ENCODE assay signal across 16 mouse cellular contexts in genomic region chr1:134177976-134178375, GRCm38 (mm10).
DNase-seq lines count a peak whose midpoint lies in the region.
"Had no signal": no experiment of that assay in that cellular context is flagged by ENCODE, and none has a peak within 500 bp of the region (broad histone marks: within the 10 kb centered on the region; RNA-seq: fewer than 3 reads in every experiment).

No protein-coding gene starts in this region.

- DNase-seq in ES-CJ7 (ENCODE audit: low read depth, low spot score) (peak; percentile 39), R1 (ENCODE audit: low read depth, low spot score) (peak; percentile 59)
- peak; percentile 63 for DNase-seq in retina, embryonic 14.5 days (ENCODE audit: low spot score)
- no peak for DNase-seq in heart, adult 11 months
- no peak for DNase-seq in kidney, postnatal 36 days
- DNase-seq in spleen, adult 12 weeks (ENCODE audit: low spot score), result no peak
- DNase-seq: adrenal gland, adult 8-10 months; adrenal gland, postnatal 14 days; adrenal gland, postnatal 36 days; B cell, adult 2 months; cerebellum, adult 11-12 months; cerebellum, adult 2 months; cerebellum, adult 9-11 months; cerebellum, postnatal 14 days; cerebellum, postnatal 36 days; embryo, embryonic 11 days had no signal

Comparison
In these comparisons a context has a peak if more than half of its experiments do, and no peak if none do; other contexts are left out.
1. DNase-seq: peak in ES-CJ7 (single experiment), R1 (single experiment) and retina, embryonic 14.5 days (single experiment); none in heart, adult 11 months (single experiment), kidney, postnatal 36 days (0 of 2) and spleen, adult 12 weeks (single experiment).